Mouse (Mus musculus) liver, embryonic 16.5 days (tissue): ENCODE measurements around the gene Nnmt. TPM values are rescaled to one million over a fixed set of nuclear protein-coding genes. Genes with fewer than 3 reads are reported as not detected.

ENCODE experiments used
- ATAC-seq: fragments of 200-750 bp; cut with Nextera tagmentation; 2 replicates; pipeline ENCODE4 v1.8.0; 2017; ENCODE audit warnings: low read depth, mild to moderate bottlenecking, moderate number of reproducible peaks, moderate library complexity
- H3K27ac ChIP-seq: fragments of 300-500 bp; sonication (generic); 2 replicates; pipeline ENCODE4 v1.5.1; 2014; ENCODE audit warnings: mild to moderate bottlenecking, low read length
- H3K27me3 ChIP-seq: fragments of 300-500 bp; sonication (generic); 2 replicates; pipeline ENCODE4 v1.6.1; 2014; ENCODE audit warnings: low read depth, low read length, mixed read lengths; ENCODE audit not compliant: control insufficient read depth, insufficient read depth
- H3K36me3 ChIP-seq: fragments of 300-500 bp; sonication (generic); 2 replicates; pipeline ENCODE4 v1.6.1; 2014; ENCODE audit warnings: mild to moderate bottlenecking; ENCODE audit not compliant: control insufficient read depth, insufficient read depth
- H3K4me1 ChIP-seq: fragments of 300-500 bp; sonication (generic); 2 replicates; pipeline ENCODE4 v1.6.1; 2014; ENCODE audit warnings: low read depth, low read length, mixed read lengths; ENCODE audit not compliant: control insufficient read depth
- H3K4me2 ChIP-seq: fragments of 300-500 bp; sonication (generic); 2 replicates; pipeline ENCODE4 v1.6.1; 2014; ENCODE audit warnings: low read depth, low read length, mixed read lengths
- H3K4me3 ChIP-seq: fragments of 300-500 bp; sonication (generic); 2 replicates; pipeline ENCODE4 v1.5.1; 2014; ENCODE audit warnings: low read depth, mild to moderate bottlenecking, low read length
- H3K9ac ChIP-seq: fragments of 300-500 bp; sonication (generic); 2 replicates; pipeline ENCODE4 v1.6.1; 2014; ENCODE audit warnings: low read depth, low read length
- H3K9me3 ChIP-seq: fragments of 300-500 bp; sonication (generic); replicated peaks from 2 replicates; pipeline ENCODE4 v1.6.1; 2016; ENCODE audit warnings: low read length; ENCODE audit not compliant: control insufficient read depth
- WGBS: fragments of 180-500 bp; shearing (Covaris S2); extraction: QIAGEN DNeasy Blood & Tissue Kit; methylation state at CpG from one replicate; pipeline ENCODE4 v1.1.7; 2014; ENCODE audit not compliant: insufficient replicate concordance; 5-methylcytosine and 5-hydroxymethylcytosine counted together
- polyA plus RNA-seq: library from polyadenylated mRNA; unstranded; fragments of >200 nt; fragmentation: Nextera tagmentation; extraction: Ambion mirVana; gene quantifications from 2 replicates; pipeline ENCODE4 v1.2.1, GENCODE M21; 2015

Gene Nnmt
- polyA plus RNA-seq, 1 experiment from 2014 or later = 0.44 TPM

DNA sequence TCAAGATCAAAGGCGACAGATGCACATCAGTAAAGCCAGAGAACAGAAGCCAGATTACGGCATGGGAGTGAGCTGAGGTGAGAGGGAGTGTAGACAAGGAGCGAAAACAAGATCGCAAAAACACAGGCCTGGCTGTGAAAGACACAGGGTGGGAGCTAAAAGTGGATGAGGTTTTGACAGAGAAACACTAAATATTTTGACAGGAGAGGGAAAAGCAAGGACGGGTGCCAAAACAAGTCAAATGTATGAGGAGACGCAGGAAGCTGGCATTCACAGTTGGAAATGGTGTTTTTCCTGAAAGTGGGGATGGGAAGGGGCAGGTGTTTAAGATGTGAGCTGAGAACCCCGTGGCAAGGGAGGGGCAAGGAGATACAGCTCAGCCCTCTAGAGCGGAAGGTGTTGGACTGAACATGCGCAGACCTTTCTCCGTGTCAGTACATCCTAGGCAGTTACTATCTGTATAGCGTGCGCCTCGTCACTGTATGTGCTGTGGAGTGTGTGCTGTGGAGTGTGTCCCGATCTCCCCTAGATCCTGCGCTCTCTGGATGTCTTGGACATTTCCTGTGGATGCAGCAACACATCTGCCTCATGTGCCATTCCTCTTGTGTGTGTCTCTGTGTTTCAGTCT is 33.3 kb upstream of the Nnmt start:
- Histone ChIP-seq H3K9ac (no peak overlapping the region), H3K9me3 (no peaks in the 10 kb centered on the region), H3K36me3 (no peaks in the 10 kb centered on the region), H3K4me2 (no peak overlapping the region), H3K27me3 (no peaks in the 10 kb centered on the region; the same call in 1 of the 2 replicates), H3K27ac (no peak overlapping the region), H3K4me3 (no peak overlapping the region), H3K4me1 (no peaks in the 10 kb centered on the region)
- ATAC-seq = no peak
- 52% methylated on average over 15 of the region's 15 CpGs for WGBS

DNA sequence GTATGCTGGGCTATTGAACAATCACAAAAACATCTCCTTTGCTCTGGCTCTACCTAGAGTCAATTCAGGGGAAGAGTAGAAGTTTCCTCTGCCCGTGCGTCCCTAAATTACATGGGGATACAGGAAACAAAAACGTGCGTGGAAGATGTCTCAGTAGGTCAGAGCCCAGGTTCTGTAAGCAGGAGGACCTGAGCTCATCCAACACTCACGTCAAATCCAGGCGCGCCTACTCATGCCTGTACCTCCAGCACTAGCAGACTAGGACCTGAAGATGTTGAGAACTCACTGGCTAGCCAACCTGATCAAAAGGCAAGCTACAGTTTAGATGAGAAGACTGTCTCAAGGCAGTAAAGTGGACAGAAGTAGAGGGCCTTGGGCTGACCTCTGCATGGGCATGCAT is 32.2 kb upstream of the Nnmt start:
- no peak for ATAC-seq
- H3K4me3 ChIP-seq = no peak overlapping the region
- no peaks in the 10 kb centered on the region for H3K4me1 ChIP-seq
- no peak overlapping the region for H3K9ac ChIP-seq
- no peaks in the 10 kb centered on the region; the same call in 1 of the 2 replicates for H3K27me3 ChIP-seq
- 68% methylated on average over 7 of the region's 7 CpGs for WGBS
- no peak overlapping the region for H3K27ac ChIP-seq
- no peaks in the 10 kb centered on the region for H3K9me3 ChIP-seq
- H3K4me2 ChIP-seq = no peak overlapping the region
- H3K36me3 ChIP-seq = no peaks in the 10 kb centered on the region

DNA sequence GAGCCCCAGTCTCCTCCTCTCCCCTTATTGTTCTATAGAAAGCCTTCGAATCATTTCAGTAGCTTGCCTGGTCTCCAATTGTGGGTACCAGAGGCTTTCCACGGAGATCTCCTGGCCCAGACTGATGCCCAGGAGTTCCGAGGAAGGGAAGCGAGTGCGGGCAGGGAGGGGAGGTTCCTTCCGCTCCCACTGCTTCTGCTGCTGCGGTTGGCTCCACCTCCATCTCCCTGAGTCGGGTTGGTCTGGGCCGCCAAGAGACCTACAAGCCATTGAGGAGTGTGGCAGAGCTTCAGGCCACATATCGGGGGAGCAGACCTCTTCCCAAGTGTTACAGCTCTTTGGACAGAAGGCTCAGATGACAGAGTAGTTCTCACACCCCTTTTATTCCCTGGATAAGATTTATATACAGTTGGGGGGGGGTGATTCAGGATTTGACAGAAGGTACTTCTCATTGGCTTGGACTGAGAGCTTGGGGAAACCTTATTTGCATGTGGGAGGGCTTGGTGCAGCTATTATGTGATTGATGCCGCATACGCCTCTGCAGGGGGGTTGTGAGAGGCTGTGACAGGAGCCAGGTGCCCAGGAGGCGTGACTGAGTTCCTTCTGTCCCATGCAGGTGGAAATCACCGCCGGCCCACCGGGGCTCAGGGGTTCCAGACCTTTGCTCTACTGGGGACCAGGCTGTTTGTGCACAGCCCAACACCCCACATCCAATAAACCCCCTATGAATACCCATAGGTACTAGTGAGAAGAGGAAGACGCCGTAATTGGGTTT is 30.8 kb upstream of the Nnmt start:
- Histone ChIP-seq H3K9me3 (no peaks in the 10 kb centered on the region), H3K4me2 (no peak overlapping the region), H3K4me1 (no peaks in the 10 kb centered on the region), H3K27ac (no peak overlapping the region), H3K9ac (no peak overlapping the region), H3K27me3 (no peaks in the 10 kb centered on the region; the same call in 1 of the 2 replicates), H3K4me3 (no peak overlapping the region), H3K36me3 (no peaks in the 10 kb centered on the region)
- WGBS = 27% methylated on average over 18 of the region's 18 CpGs
- ATAC-seq = no peak

DNA sequence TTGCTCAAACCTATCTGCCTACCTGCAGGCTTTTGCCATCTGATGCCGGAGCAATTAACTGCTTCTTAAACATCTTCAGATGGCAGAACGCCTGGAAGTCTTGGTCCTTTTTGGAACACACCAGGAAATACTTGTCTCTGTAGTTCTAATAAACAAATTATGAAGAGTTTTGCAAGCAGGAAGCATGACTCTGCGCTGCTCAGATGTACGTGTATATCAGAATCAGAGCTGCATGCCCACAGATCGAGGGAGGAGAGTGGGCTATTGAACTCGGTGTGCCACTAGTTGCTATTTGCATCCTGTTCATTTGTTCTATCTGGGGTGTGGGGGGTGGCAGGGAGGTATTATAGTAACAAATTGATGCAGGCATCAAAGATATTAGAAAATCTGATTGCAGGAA is 28.2 kb upstream of the Nnmt start:
- ATAC-seq = no peak
- H3K9ac ChIP-seq = no peak overlapping the region
- no peaks in the 10 kb centered on the region for H3K36me3 ChIP-seq
- H3K4me3 ChIP-seq = no peak overlapping the region
- no peak overlapping the region for H3K27ac ChIP-seq
- no peak overlapping the region for H3K4me2 ChIP-seq
- no peaks in the 10 kb centered on the region for H3K4me1 ChIP-seq
- WGBS = 54% methylated on average over 6 of the region's 6 CpGs
- no peaks in the 10 kb centered on the region; the same call in 1 of the 2 replicates for H3K27me3 ChIP-seq
- no peaks in the 10 kb centered on the region for H3K9me3 ChIP-seq

DNA sequence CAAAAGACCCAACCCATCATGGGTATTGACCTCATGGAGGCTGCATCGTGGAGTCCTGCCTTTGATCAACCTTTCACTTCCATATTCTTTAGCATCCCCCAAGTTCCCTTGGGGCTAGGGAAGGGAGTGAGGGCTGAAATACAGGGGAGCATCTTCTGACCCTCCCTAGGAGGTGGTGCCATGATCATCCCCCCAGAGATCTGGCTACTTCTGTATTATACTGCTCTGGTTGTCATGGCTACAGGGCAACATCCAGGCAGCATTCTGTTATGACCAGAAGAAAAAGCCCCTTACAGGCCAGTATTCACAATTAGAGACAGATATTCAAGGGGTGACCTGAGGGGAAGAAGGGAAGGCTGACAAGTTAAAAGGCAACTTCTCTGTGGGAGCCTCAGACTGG is 14.3 kb upstream of the Nnmt start:
- Histone ChIP-seq H3K9ac (no peak overlapping the region), H3K4me2 (no peak overlapping the region), H3K27me3 (no peaks in the 10 kb centered on the region), H3K27ac (no peak overlapping the region), H3K4me3 (no peak overlapping the region), H3K4me1 (no peaks in the 10 kb centered on the region), H3K36me3 (no peaks in the 10 kb centered on the region), H3K9me3 (no peaks in the 10 kb centered on the region)
- WGBS = 52% methylated on average over 1 of the region's 1 CpGs
- ATAC-seq = no peak

DNA sequence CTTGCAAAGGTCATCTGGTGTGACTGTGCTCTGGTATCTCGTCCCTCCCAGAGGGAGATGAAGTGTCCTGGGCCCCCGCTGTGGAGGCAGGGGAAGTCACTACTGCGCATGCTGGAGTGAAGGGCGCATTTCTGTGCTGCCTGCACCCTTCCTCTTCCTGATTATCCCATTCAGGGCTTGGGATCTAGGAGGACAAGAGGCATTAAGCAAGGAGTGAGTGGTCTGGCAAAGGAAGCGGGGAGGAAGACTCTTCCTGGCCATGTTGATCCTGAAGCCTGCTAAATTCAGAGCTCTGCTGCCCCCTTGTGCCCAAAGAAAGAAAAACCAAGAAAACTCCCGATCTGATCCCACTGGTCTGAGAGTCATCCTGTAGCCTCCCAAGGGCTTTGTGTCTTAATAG is 13.6 kb upstream of the Nnmt start:
- Histone ChIP-seq H3K4me1 (no peaks in the 10 kb centered on the region), H3K4me3 (no peak overlapping the region), H3K27me3 (no peaks in the 10 kb centered on the region), H3K4me2 (no peak overlapping the region), H3K36me3 (no peaks in the 10 kb centered on the region), H3K9ac (no peak overlapping the region), H3K9me3 (no peaks in the 10 kb centered on the region), H3K27ac (no peak overlapping the region)
- ATAC-seq = no peak
- WGBS = 17% methylated on average over 6 of the region's 6 CpGs

DNA sequence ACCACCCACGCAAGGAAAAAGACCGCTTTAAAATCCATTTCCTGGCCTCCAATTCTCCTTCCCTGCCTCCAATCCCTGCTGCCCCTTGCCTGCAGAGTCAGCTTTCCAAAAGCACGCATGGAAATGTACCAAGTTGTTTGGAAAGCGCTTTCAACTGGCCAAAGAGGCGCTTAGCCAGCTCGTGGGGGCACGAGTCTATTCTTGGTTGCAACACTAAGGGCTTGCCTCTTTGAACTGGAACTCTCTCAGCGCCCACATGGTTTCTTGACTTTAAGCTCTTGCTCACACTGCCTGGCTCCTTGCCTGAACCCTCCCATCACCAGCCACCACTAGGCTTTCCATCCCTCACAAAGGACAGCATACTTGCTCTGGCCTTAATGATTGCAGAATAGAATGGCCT is 13.2 kb upstream of the Nnmt start:
- no peak overlapping the region for H3K27ac ChIP-seq
- H3K36me3 ChIP-seq = no peaks in the 10 kb centered on the region
- no peak overlapping the region for H3K4me3 ChIP-seq
- no peak overlapping the region for H3K9ac ChIP-seq
- H3K9me3 ChIP-seq = no peaks in the 10 kb centered on the region
- WGBS = 63% methylated on average over 8 of the region's 8 CpGs
- ATAC-seq = no peak
- no peak overlapping the region for H3K4me2 ChIP-seq
- H3K4me1 ChIP-seq = no peaks in the 10 kb centered on the region
- no peaks in the 10 kb centered on the region for H3K27me3 ChIP-seq

DNA sequence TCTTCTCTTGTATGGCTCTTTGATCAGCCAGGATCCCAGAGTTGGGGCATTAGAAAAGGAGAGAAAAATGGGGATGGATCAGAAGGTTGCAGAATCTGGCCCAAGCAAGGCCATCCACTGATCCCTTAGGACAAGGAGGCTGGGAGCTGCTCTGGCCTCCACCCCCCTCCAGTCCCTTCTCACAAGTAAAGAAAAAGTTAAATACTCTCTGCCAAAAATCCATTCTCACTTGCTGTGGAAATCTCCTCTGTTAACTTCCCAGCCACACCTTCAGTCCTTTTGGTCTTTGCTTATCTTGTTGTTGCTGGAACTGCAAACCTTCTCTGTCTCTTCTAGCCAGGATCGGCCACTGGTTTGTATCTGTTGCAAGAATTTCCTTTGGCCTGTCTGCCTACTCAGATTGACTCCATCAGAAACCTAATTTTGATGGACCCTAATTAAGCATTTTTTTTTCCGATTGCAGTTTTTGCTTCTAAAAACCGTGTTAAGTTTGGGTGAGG is 12.6 kb upstream of the Nnmt start:
- Histone ChIP-seq H3K4me3 (no peak overlapping the region), H3K9me3 (no peaks in the 10 kb centered on the region), H3K4me1 (no peaks in the 10 kb centered on the region), H3K4me2 (no peak overlapping the region), H3K27me3 (no peaks in the 10 kb centered on the region), H3K36me3 (no peaks in the 10 kb centered on the region), H3K9ac (no peak overlapping the region), H3K27ac (no peak overlapping the region)
- no peak for ATAC-seq
- 49% methylated on average over 3 of the region's 3 CpGs for whole genome bisulfite sequencing

DNA sequence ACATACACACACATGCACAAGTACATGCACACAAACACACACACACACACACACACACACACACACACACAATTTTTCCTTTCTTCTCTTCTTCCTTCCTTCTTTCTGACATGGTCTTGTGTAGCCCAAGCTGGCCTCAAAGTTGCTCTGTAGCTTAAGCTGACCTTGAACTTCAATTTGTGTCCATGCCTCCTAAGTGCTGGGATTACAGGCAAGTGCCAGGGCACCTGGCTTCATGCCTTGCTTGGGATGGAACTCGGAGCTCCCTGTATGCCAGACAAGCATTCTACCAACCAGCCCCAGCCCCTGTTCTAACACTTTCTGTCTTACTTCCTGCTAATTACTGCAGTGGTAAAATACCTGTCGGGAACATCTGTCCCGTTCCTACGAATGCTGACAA is 8.3 kb upstream of the Nnmt start:
- no peak overlapping the region for H3K4me3 ChIP-seq
- H3K9ac ChIP-seq = no peak overlapping the region
- no peaks in the 10 kb centered on the region for H3K36me3 ChIP-seq
- 51% methylated on average over 4 of the region's 4 CpGs for WGBS
- H3K27ac ChIP-seq = no peak overlapping the region
- no peaks in the 10 kb centered on the region for H3K9me3 ChIP-seq
- H3K4me2 ChIP-seq = no peak overlapping the region
- no peak for ATAC-seq
- H3K4me1 ChIP-seq = no peaks in the 10 kb centered on the region
- H3K27me3 ChIP-seq = no peaks in the 10 kb centered on the region
